In the genomic region with DNA sequence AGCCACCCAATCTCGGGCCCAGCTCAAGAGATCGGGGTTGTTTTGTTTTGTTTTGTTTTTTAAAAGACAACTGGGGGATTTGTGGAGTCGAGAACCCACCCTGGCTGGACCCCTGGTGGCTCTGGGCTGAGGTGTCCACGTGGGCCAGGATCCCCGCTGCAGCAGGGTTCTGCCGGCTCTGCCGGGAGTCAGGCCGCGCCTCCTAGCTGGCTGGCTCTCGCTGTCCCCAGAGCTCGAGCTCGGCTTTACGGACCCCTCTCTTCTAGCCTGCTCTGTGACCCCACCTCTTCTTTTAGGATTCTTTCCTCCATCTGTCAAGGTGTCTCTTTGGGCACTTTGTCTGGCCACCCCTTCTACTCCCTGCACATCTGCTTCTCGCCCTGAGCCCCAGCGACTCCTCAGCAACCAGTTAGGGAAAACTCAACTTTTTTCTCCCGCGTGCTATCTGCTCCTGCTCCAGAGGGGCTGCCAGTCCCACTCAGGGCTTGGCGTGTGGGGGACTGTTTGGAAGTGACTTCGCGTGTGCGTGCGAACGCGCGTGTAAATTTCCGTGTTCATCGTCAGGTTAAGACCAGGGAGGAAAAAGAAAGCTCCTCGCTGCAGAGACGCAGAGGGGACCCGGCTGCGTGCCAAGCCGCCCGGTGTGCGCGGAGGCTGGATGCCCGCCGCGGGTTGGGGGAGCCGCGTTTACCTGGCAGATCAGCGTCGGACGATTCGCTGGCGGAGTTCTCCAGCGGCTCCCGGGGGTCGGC, we compare ENCODE assay signal across 8 mouse cellular contexts. TPM values are rescaled to one million over a fixed set of nuclear protein-coding genes. Genes with fewer than 3 reads are reported as not detected.
A peak's percentile ranks its signal among the peaks of the same experiment; 100 is the strongest.
DNase-seq lines count a peak whose midpoint lies in the region; ATAC-seq lines count a peak whose summit lies in the region.
"Had no signal": no experiment of that assay in that cellular context is flagged by ENCODE, and none has a peak within 500 bp of the region (broad histone marks: within the 10 kb centered on the region; RNA-seq: fewer than 3 reads in every experiment).

No protein-coding gene starts in this region.

- H3K9me3 ChIP-seq in heart, embryonic 13.5 days, result no peaks in the 10 kb centered on the region
- H3K9me3 ChIP-seq in limb, embryonic 12.5 days, result no peaks in the 10 kb centered on the region

- under 1% methylated on average over 48 of the region's 48 CpGs for WGBS in heart, embryonic 13.5 days
- under 1% methylated on average over 48 of the region's 48 CpGs for WGBS in limb, embryonic 12.5 days

- peak overlapping the region; percentile 71 for H3K4me2 ChIP-seq in heart, embryonic 13.5 days
- H3K4me2 ChIP-seq in limb, embryonic 12.5 days, result peak overlapping the region; percentile 74

- peak; percentile 46 for DNase-seq in retina, embryonic 14.5 days (ENCODE audit: low spot score)
- DNase-seq in retina, postnatal 1 day, result no peak
- no peak for DNase-seq in ovary, adult 18-20 months (ENCODE audit: low spot score)
- no peak for DNase-seq in MN1 (ENCODE audit: low spot score)
- no peak for DNase-seq in urinary bladder, adult 2 months (ENCODE audit: low spot score)
- DNase-seq: adrenal gland, postnatal 14 days had no signal

- H3K27ac ChIP-seq in heart, embryonic 13.5 days (replicated peaks), result no peak overlapping the region
- H3K27ac ChIP-seq in limb, embryonic 12.5 days, result peak overlapping the region; percentile 99

- H3K36me3 ChIP-seq in heart, embryonic 13.5 days, result no peaks in the 10 kb centered on the region
- H3K36me3 ChIP-seq in limb, embryonic 12.5 days, result peaks cover 7% of the 10 kb centered on the region

- peak overlapping the region; percentile 61 for H3K9ac ChIP-seq in heart, embryonic 13.5 days
- peak overlapping the region; percentile 98 for H3K9ac ChIP-seq in limb, embryonic 12.5 days (replicated peaks)

- peaks cover 36% of the 10 kb centered on the region for H3K4me1 ChIP-seq in heart, embryonic 13.5 days
- H3K4me1 ChIP-seq in limb, embryonic 12.5 days (replicated peaks), result peaks cover 49% of the 10 kb centered on the region

- peak overlapping the region; percentile 49 for H3K4me3 ChIP-seq in heart, embryonic 13.5 days
- H3K4me3 ChIP-seq in limb, embryonic 12.5 days (replicated peaks), result peak overlapping the region; percentile 71

- no peak for ATAC-seq in heart, embryonic 13.5 days (ENCODE audit: extremely low read depth, insufficient number of reproducible peaks, low FRiP score, low TSS enrichment)
- no peak for ATAC-seq in limb, embryonic 12.5 days (ENCODE audit: insufficient number of reproducible peaks, insufficient read depth, low FRiP score, low TSS enrichment, low read depth)

- H3K27me3 ChIP-seq in heart, embryonic 13.5 days (replicated peaks), result peaks cover 95% of the 10 kb centered on the region
- peaks cover 85% of the 10 kb centered on the region for H3K27me3 ChIP-seq in limb, embryonic 12.5 days

RNA-seq across cellular contexts. Expression of gene Pitx1, which starts 5.7 kb away (rescaled TPM):
- polyA plus RNA-seq in heart, embryonic 13.5 days (2015; fragmentation: Nextera tagmentation; extraction: Ambion mirVana), result 0.17 and 1.5 TPM in 2 replicates
- 174 and 206 TPM in 2 replicates for polyA plus RNA-seq in limb, embryonic 12.5 days (2016; fragmentation: Nextera tagmentation; extraction: Ambion mirVana)
- 64.7 and 83.9 TPM in 2 replicates for polyA plus RNA-seq in urinary bladder, adult 2 months (2012; rRNA removed)

RNA-seq across cellular contexts. Expression of gene Catsper3, which starts 45.9 kb away (rescaled TPM):
- polyA plus RNA-seq in heart, embryonic 13.5 days (2015; fragmentation: Nextera tagmentation; extraction: Ambion mirVana), result 0.15 TPM in 2 replicates
- 0.15 TPM in 1 of 2 replicates, not detected in the other for polyA plus RNA-seq in limb, embryonic 12.5 days (2016; fragmentation: Nextera tagmentation; extraction: Ambion mirVana)
- 0.22 and 0.32 TPM in 2 replicates for polyA plus RNA-seq in urinary bladder, adult 2 months (2012; rRNA removed)

Comparison
In these comparisons a context has a peak if more than half of its experiments do, and no peak if none do; other contexts are left out.
1. RNA of gene Pitx1, which starts 5.7 kb away (polyA plus RNA-seq): 174 to 206 TPM in limb, embryonic 12.5 days and 64.7 to 83.9 TPM in urinary bladder, adult 2 months; 0.17 to 1.5 TPM in heart, embryonic 13.5 days; every median in the first group is over 10 times any median in the second.